Mouse (Mus musculus): ENCODE measurements at regions not wholly inside any gene's neighbourhood (a gene's known extent, or its start where the extent isn't known, plus 50 kb on each side); places are given as distances from the start of the nearest gene placed in this dataset.
A peak's percentile ranks its signal among the peaks of the same experiment; 100 is the strongest.

GRCm38 (mm10) chr14:120836535-120837316, 74.3 kb upstream of the Ipo5 start:
- H3K36me3 ChIP-seq (ENCODE audit: control insufficient read depth, insufficient read depth, low read length): no peaks in the 10 kb centered on the region
- H3K4me3 ChIP-seq (ENCODE audit: low read depth, low read length): no peak overlapping the region
- H3K9ac ChIP-seq (ENCODE audit: low read depth, low read length): no peak overlapping the region
- no peak overlapping the region for H3K27ac ChIP-seq (ENCODE audit: low read length)
- no peaks in the 10 kb centered on the region for H3K9me3 ChIP-seq (replicated peaks; ENCODE audit: control insufficient read depth, low read length, poor library complexity, severe bottlenecking)
- H3K27me3 ChIP-seq (ENCODE audit: control insufficient read depth, insufficient read depth, low read depth, low read length): no peaks in the 10 kb centered on the region
- no peak overlapping the region for H3K4me2 ChIP-seq (ENCODE audit: low read length)
- 0 out of 2 replicates have a peak, but pooled peaks have one; percentile 34 for ATAC-seq
- no peaks in the 10 kb centered on the region; the same call in 1 of the 2 replicates for H3K4me1 ChIP-seq (ENCODE audit: control insufficient read depth, insufficient read depth, low read length)
- WGBS: 93% methylated on average over 12 of the region's 12 CpGs

- H3K4me1 ChIP-seq (ENCODE audit: control insufficient read depth, insufficient read depth, low read length): no peaks in the 10 kb centered on the region; the same call in 1 of the 2 replicates
- no peaks in the 10 kb centered on the region for H3K27me3 ChIP-seq (ENCODE audit: control insufficient read depth, insufficient read depth, low read depth, low read length)
- WGBS: 87% methylated on average over 6 of the region's 6 CpGs
- H3K9me3 ChIP-seq (replicated peaks; ENCODE audit: control insufficient read depth, low read length, poor library complexity, severe bottlenecking): no peaks in the 10 kb centered on the region
- H3K36me3 ChIP-seq (ENCODE audit: control insufficient read depth, insufficient read depth, low read length): no peaks in the 10 kb centered on the region
- no peak overlapping the region for H3K27ac ChIP-seq (ENCODE audit: low read length)
- no peak overlapping the region for H3K9ac ChIP-seq (ENCODE audit: low read depth, low read length)
- no peak overlapping the region for H3K4me3 ChIP-seq (ENCODE audit: low read depth, low read length)
- no peak for ATAC-seq
- no peak overlapping the region for H3K4me2 ChIP-seq (ENCODE audit: low read length)
Measured at GRCm38 (mm10) chr14:120840900-120841299, 70.1 kb upstream of the Ipo5 start.

DNA sequence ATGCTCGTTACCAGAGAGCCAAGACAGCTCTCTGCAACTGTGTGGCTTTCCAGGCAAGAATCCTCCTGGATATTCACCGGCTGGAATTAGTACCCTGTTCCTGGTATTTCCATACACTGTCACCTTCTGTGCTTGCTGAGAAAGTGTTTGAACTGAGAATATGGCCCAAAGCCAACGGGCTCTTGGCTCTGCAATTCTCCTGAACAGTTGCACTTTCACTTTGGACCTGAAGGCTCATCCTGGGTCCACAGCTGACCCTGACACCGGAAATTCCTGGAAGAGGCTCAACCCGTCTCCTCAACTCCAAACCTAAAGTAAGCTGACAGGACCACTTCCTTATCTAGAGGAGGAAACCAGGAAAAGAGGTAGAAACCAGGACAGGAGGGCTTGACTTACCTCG, 69.7 kb upstream of the Ipo5 start:
- Histone ChIP-seq H3K4me3 (ENCODE audit: low read depth, low read length) (no peak overlapping the region), H3K27ac (ENCODE audit: low read length) (no peak overlapping the region), H3K9me3 (replicated peaks; ENCODE audit: control insufficient read depth, low read length, poor library complexity, severe bottlenecking) (no peaks in the 10 kb centered on the region), H3K4me2 (ENCODE audit: low read length) (no peak overlapping the region), H3K27me3 (ENCODE audit: control insufficient read depth, insufficient read depth, low read depth, low read length) (no peaks in the 10 kb centered on the region), H3K4me1 (ENCODE audit: control insufficient read depth, insufficient read depth, low read length) (no peaks in the 10 kb centered on the region; the same call in 1 of the 2 replicates), H3K36me3 (ENCODE audit: control insufficient read depth, insufficient read depth, low read length) (no peaks in the 10 kb centered on the region), H3K9ac (ENCODE audit: low read depth, low read length) (no peak overlapping the region)
- WGBS: 85% methylated on average over 6 of the region's 6 CpGs
- ATAC-seq: no peak

GRCm38 (mm10) chr14:120845172-120845571, 65.9 kb upstream of the Ipo5 start:
- no peaks in the 10 kb centered on the region for H3K9me3 ChIP-seq (replicated peaks; ENCODE audit: control insufficient read depth, low read length, poor library complexity, severe bottlenecking)
- H3K4me2 ChIP-seq (ENCODE audit: low read length): no peak overlapping the region
- no peaks in the 10 kb centered on the region for H3K27me3 ChIP-seq (ENCODE audit: control insufficient read depth, insufficient read depth, low read depth, low read length)
- 53% methylated on average over 2 of the region's 2 CpGs for WGBS
- no peak overlapping the region for H3K4me3 ChIP-seq (ENCODE audit: low read depth, low read length)
- no peak overlapping the region for H3K9ac ChIP-seq (ENCODE audit: low read depth, low read length)
- no peak for ATAC-seq
- no peaks in the 10 kb centered on the region for H3K4me1 ChIP-seq (ENCODE audit: control insufficient read depth, insufficient read depth, low read length)
- no peaks in the 10 kb centered on the region for H3K36me3 ChIP-seq (ENCODE audit: control insufficient read depth, insufficient read depth, low read length)
- H3K27ac ChIP-seq (ENCODE audit: low read length): no peak overlapping the region

- Histone ChIP-seq H3K9ac (ENCODE audit: low read depth, low read length) (no peak overlapping the region), H3K36me3 (ENCODE audit: control insufficient read depth, insufficient read depth, low read length) (no peaks in the 10 kb centered on the region), H3K27ac (ENCODE audit: low read length) (no peak overlapping the region), H3K9me3 (replicated peaks; ENCODE audit: control insufficient read depth, low read length, poor library complexity, severe bottlenecking) (no peaks in the 10 kb centered on the region), H3K4me2 (ENCODE audit: low read length) (no peak overlapping the region), H3K4me1 (ENCODE audit: control insufficient read depth, insufficient read depth, low read length) (no peaks in the 10 kb centered on the region), H3K27me3 (ENCODE audit: control insufficient read depth, insufficient read depth, low read depth, low read length) (no peaks in the 10 kb centered on the region), H3K4me3 (ENCODE audit: low read depth, low read length) (no peak overlapping the region)
- ATAC-seq: no peak
- 61% methylated on average over 10 of the region's 10 CpGs for WGBS
Measured at GRCm38 (mm10) chr14:120846073-120846850, 64.8 kb upstream of the Ipo5 start.

DNA sequence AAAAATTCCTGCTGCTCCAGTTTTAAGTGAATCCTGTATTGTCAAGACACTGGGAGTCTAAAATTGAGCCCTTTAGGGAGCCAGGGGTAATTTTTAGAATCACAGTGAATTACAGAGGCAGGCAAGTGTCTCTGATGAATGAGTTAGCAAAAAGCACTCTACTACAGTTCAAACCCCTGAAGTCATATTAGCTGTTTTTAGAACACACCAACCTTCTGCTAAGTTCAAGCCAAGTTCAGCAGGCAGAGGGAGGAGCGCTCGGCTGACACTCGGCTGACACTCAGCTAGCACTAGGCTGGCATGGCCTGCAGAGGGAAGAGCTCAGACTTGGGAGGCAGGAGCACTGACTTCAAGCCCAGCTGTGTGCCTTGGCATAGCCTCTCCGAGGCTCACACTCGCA, 64.0 kb upstream of the Ipo5 start:
- H3K4me1 ChIP-seq (ENCODE audit: control insufficient read depth, insufficient read depth, low read length): no peaks in the 10 kb centered on the region
- no peak overlapping the region for H3K4me2 ChIP-seq (ENCODE audit: low read length)
- H3K27me3 ChIP-seq (ENCODE audit: control insufficient read depth, insufficient read depth, low read depth, low read length): no peaks in the 10 kb centered on the region
- no peaks in the 10 kb centered on the region for H3K36me3 ChIP-seq (ENCODE audit: control insufficient read depth, insufficient read depth, low read length)
- WGBS: 78% methylated on average over 5 of the region's 5 CpGs
- H3K9ac ChIP-seq (ENCODE audit: low read depth, low read length): no peak overlapping the region
- no peaks in the 10 kb centered on the region for H3K9me3 ChIP-seq (replicated peaks; ENCODE audit: control insufficient read depth, low read length, poor library complexity, severe bottlenecking)
- no peak overlapping the region for H3K27ac ChIP-seq (ENCODE audit: low read length)
- H3K4me3 ChIP-seq (ENCODE audit: low read depth, low read length): no peak overlapping the region
- no peak for ATAC-seq

GRCm38 (mm10) chr14:120848083-120848951, 62.7 kb upstream of the Ipo5 start:
- H3K4me2 ChIP-seq (ENCODE audit: low read length): no peak overlapping the region
- 36% methylated on average over 11 of the region's 11 CpGs for WGBS
- H3K9ac ChIP-seq (ENCODE audit: low read depth, low read length): no peak overlapping the region
- no peak overlapping the region for H3K27ac ChIP-seq (ENCODE audit: low read length)
- H3K4me3 ChIP-seq (ENCODE audit: low read depth, low read length): no peak overlapping the region
- peak; percentile 75 for ATAC-seq
- no peaks in the 10 kb centered on the region for H3K9me3 ChIP-seq (replicated peaks; ENCODE audit: control insufficient read depth, low read length, poor library complexity, severe bottlenecking)
- no peaks in the 10 kb centered on the region for H3K36me3 ChIP-seq (ENCODE audit: control insufficient read depth, insufficient read depth, low read length)
- H3K27me3 ChIP-seq (ENCODE audit: control insufficient read depth, insufficient read depth, low read depth, low read length): no peaks in the 10 kb centered on the region
- H3K4me1 ChIP-seq (ENCODE audit: control insufficient read depth, insufficient read depth, low read length): no peaks in the 10 kb centered on the region

GRCm38 (mm10) chr14:120849159-120849558, 61.9 kb upstream of the Ipo5 start:
- 76% methylated on average over 10 of the region's 10 CpGs for WGBS
- H3K4me2 ChIP-seq (ENCODE audit: low read length): no peak overlapping the region
- H3K4me1 ChIP-seq (ENCODE audit: control insufficient read depth, insufficient read depth, low read length): no peaks in the 10 kb centered on the region
- no peak overlapping the region for H3K9ac ChIP-seq (ENCODE audit: low read depth, low read length)
- H3K27me3 ChIP-seq (ENCODE audit: control insufficient read depth, insufficient read depth, low read depth, low read length): no peaks in the 10 kb centered on the region
- 0 out of 2 replicates have a peak, but pooled peaks have one; percentile 14 for ATAC-seq
- no peak overlapping the region for H3K4me3 ChIP-seq (ENCODE audit: low read depth, low read length)
- peak overlapping the region; percentile 11; the same call in 1 of the 2 replicates for H3K27ac ChIP-seq (ENCODE audit: low read length)
- no peaks in the 10 kb centered on the region for H3K9me3 ChIP-seq (replicated peaks; ENCODE audit: control insufficient read depth, low read length, poor library complexity, severe bottlenecking)
- no peaks in the 10 kb centered on the region for H3K36me3 ChIP-seq (ENCODE audit: control insufficient read depth, insufficient read depth, low read length)

All from midbrain, embryonic 16.5 days (tissue).